Mouse (Mus musculus) liver, embryonic 14.5 days (tissue): ENCODE data around the gene Nhsl2. TPM values are rescaled to one million over a fixed set of nuclear protein-coding genes. Genes with fewer than 3 reads are reported as not detected.

Experiments
- ATAC-seq: fragments of 200-750 bp; cut with Nextera tagmentation; 2 replicates; pipeline ENCODE4 v1.8.0; 2017; ENCODE audit warnings: moderate number of reproducible peaks, mild to moderate bottlenecking, moderate library complexity; ENCODE audit not compliant: insufficient read depth
- DNase-seq, 3 experiments: peaks; one replicate each; pipeline ENCODE4 v3.0.0-alpha.2; 2012 to 2013; ENCODE audit warnings: low read depth in 3 of 3, low spot score in 3 of 3
- H3K27ac ChIP-seq: fragments of 300-500 bp; sonication (generic); 2 replicates; pipeline ENCODE4 v1.5.1; 2014; ENCODE audit warnings: moderate library complexity, mild to moderate bottlenecking, control low read depth, inconsistent platforms
- H3K27me3 ChIP-seq: fragments of 300-500 bp; sonication (generic); 2 replicates; pipeline ENCODE4 v1.6.1; 2014; ENCODE audit warnings: mild to moderate bottlenecking, low read length, moderate library complexity; ENCODE audit not compliant: control insufficient read depth, insufficient read depth
- H3K36me3 ChIP-seq: fragments of 300-500 bp; sonication (generic); replicated peaks from 2 replicates; pipeline ENCODE4 v1.6.1; 2014; ENCODE audit warnings: low read depth; ENCODE audit not compliant: control insufficient read depth, insufficient read depth
- H3K4me1 ChIP-seq, 2 experiments: fragments of 200-500 bp in 1 of 2; fragments of 300-500 bp in 1 of 2; sonication (generic) in 1 of 2; replicated peaks; 2 replicates each; pipeline ENCODE4 v1.6.1; 2012 to 2014; ENCODE audit warnings: antibody characterized with exemption in 1 of 2, inconsistent platforms in 1 of 2, low read length in 1 of 2; ENCODE audit not compliant: control insufficient read depth in 2 of 2, insufficient read depth in 2 of 2
- H3K4me2 ChIP-seq: fragments of 300-500 bp; sonication (generic); 2 replicates; pipeline ENCODE4 v1.6.1; 2014; ENCODE audit warnings: low read depth, mild to moderate bottlenecking, control low read depth, moderate library complexity
- H3K4me3 ChIP-seq, 2 experiments: fragments of 200-500 bp in 1 of 2; fragments of 300-500 bp in 1 of 2; sonication (generic) in 1 of 2; 2 replicates each; pipeline ENCODE4 v1.5.1; 2012 to 2014; ENCODE audit warnings: low read depth in 2 of 2, low read length in 2 of 2, mild to moderate bottlenecking in 2 of 2, control low read depth in 1 of 2, inconsistent platforms in 1 of 2, moderate library complexity in 1 of 2; ENCODE audit not compliant: insufficient read depth in 1 of 2
- H3K9ac ChIP-seq: fragments of 300-500 bp; sonication (generic); replicated peaks from 2 replicates; pipeline ENCODE4 v1.6.1; 2014; ENCODE audit warnings: mild to moderate bottlenecking, control low read depth, moderate library complexity
- H3K9me3 ChIP-seq: fragments of 300-500 bp; sonication (generic); 2 replicates; pipeline ENCODE4 v1.6.1; 2016; ENCODE audit warnings: low read length, mixed read lengths; ENCODE audit not compliant: control insufficient read depth
- CTCF ChIP-seq: IDR thresholded peaks from 2 replicates; pipeline ENCODE4 v1.5.1; 2016; ENCODE audit warnings: antibody characterized with exemption, low read depth, control low read depth
- EP300 ChIP-seq: IDR thresholded peaks from 2 replicates; pipeline ENCODE4 v1.6.1; 2016; ENCODE audit warnings: antibody characterized with exemption, low read depth
- WGBS: fragments of 180-500 bp; shearing (Covaris S2); extraction: QIAGEN DNeasy Blood & Tissue Kit; methylation state at CpG from one replicate; pipeline ENCODE4 v1.1.7; 2014; ENCODE audit not compliant: insufficient replicate concordance; 5-methylcytosine and 5-hydroxymethylcytosine counted together
- polyA plus RNA-seq, 2 experiments: library from polyadenylated mRNA; depleted of rRNA in 1 of 2; stranded (reverse) in 1 of 2; unstranded in 1 of 2; fragments of >200 nt; fragmentation: Nextera tagmentation in 1 of 2; extraction: Ambion mirVana in 1 of 2; gene quantifications; 2 replicates each; pipeline versions ENCODE4 v1.2.1 to v1.2.3; 2012 to 2014

Gene Nhsl2
- polyA plus RNA-seq, 2 experiments, result 0.39 to 1.3 TPM

GRCm38 (mm10) chrX:102042386-102042785 is 193.2 kb downstream of the Nhsl2 start:
- ATAC-seq, result no peak
- Histone ChIP-seq H3K4me3 (no peak overlapping the region), H3K9ac (no peak overlapping the region), H3K27me3 (no peaks in the 10 kb centered on the region), H3K4me2 (no peak overlapping the region), H3K27ac (no peak overlapping the region), H3K9me3 (no peaks in the 10 kb centered on the region), H3K36me3 (no peaks in the 10 kb centered on the region), H3K4me1 (no peaks in the 10 kb centered on the region; a peak in 1 of 4 replicates)
- 37% methylated on average over 4 of the region's 4 CpGs for WGBS
- TF ChIP-seq EP300 (no peak), CTCF (no peak)
- DNase-seq, result no peak

DNA sequence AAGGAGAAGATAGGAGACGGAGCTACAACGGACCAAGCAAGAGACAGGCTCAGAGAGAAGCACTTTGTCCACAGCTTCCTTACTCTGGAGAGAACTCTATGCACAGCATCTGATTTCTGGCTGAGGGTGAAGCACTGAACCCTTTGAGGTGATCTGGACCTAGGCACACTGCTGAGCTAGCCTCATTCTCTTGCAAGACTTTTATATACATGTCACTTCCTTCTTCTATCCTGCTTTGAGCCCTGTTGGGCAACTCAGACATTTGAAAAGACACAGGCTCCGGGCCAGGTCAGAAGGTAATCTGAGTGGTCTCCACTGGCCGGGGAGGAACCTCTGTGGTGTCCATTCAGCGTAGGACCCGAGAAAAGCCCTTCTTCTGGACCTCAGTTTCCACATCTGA is 201.4 kb downstream of the Nhsl2 start:
- Histone ChIP-seq H3K4me3 (no peak overlapping the region), H3K27me3 (no peaks in the 10 kb centered on the region), H3K27ac (no peak overlapping the region), H3K4me1 (no peaks in the 10 kb centered on the region; a peak in 1 of 4 replicates), H3K4me2 (no peak overlapping the region), H3K36me3 (no peaks in the 10 kb centered on the region), H3K9ac (no peak overlapping the region), H3K9me3 (no peaks in the 10 kb centered on the region)
- TF ChIP-seq EP300, result no peak
- TF ChIP-seq CTCF, result no peak
- DNase-seq (no peak), ATAC-seq (no peak)
- 56% methylated on average over 6 of the region's 6 CpGs for WGBS

DNA sequence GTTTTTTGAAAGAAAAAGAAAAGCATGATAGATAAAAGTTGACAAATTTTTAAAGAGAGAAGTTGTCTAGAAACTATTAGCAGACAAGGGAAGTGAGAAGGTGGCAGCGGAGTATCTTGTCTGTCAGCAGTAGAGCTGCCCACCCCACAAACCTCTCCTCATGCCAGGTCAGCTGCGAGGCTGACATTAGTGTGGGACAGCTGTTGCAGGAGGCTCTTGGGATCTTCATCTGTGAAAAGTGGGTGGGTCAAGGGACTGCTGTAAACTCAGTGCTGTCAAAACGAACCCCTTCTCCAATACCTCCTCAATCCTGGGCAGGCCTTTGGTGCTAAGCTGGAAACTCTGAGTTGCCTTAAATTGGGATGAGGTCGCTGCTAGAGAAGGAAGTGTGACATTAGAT is 202.0 kb downstream of the Nhsl2 start:
- H3K27me3 ChIP-seq, result no peaks in the 10 kb centered on the region
- H3K4me1 ChIP-seq, result no peaks in the 10 kb centered on the region
- H3K9me3 ChIP-seq, result no peaks in the 10 kb centered on the region
- no peak for ATAC-seq
- TF ChIP-seq CTCF, result no peak
- TF ChIP-seq EP300, result no peak
- 47% methylated on average over 4 of the region's 4 CpGs for WGBS
- H3K4me3 ChIP-seq, result no peak overlapping the region
- no peaks in the 10 kb centered on the region for H3K36me3 ChIP-seq
- H3K9ac ChIP-seq, result no peak overlapping the region
- DNase-seq, result no peak
- no peak overlapping the region for H3K4me2 ChIP-seq
- no peak overlapping the region for H3K27ac ChIP-seq

DNA sequence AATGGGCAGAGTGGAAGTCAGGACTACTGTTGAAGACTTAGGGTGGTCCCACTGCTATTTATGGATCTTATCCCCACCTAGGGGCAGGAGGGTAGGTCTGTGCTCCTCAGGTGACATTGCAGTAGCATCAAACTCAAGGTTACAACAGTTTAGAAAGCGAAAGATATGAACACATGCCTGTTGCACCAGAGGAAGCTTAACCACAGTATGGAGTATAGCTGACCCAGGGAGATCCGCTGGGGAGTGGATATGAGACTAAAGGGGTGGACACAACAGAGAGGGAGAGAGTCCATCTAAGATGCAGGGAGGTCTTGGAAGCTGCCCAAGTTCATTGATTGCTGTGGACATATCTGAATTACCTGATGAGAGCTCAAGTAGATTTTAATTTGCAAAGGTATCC is 204.2 kb downstream of the Nhsl2 start:
- H3K27me3 ChIP-seq, result no peaks in the 10 kb centered on the region
- H3K27ac ChIP-seq, result no peak overlapping the region
- no peaks in the 10 kb centered on the region for H3K4me1 ChIP-seq
- no peak for TF ChIP-seq CTCF
- TF ChIP-seq EP300, result no peak
- H3K4me2 ChIP-seq, result no peak overlapping the region
- no peak overlapping the region for H3K4me3 ChIP-seq
- H3K9me3 ChIP-seq, result no peaks in the 10 kb centered on the region
- DNase-seq, result no peak
- no peak overlapping the region for H3K9ac ChIP-seq
- no peak for ATAC-seq
- no peaks in the 10 kb centered on the region for H3K36me3 ChIP-seq
- 56% methylated on average over 2 of the region's 2 CpGs for WGBS

- Histone ChIP-seq H3K4me2 (no peak overlapping the region), H3K36me3 (no peaks in the 10 kb centered on the region), H3K9ac (no peak overlapping the region), H3K27ac (no peak overlapping the region), H3K27me3 (no peaks in the 10 kb centered on the region), H3K4me1 (no peaks in the 10 kb centered on the region), H3K4me3 (no peak overlapping the region), H3K9me3 (no peaks in the 10 kb centered on the region)
- TF ChIP-seq EP300 (no peak), CTCF (no peak)
- DNase-seq (no peak), ATAC-seq (no peak)
- WGBS, result 60% methylated on average over 4 of the region's 4 CpGs
Measured at GRCm38 (mm10) chrX:102054009-102054408, 204.8 kb downstream of the Nhsl2 start.
